Mouse (Mus musculus) heart, postnatal 0 days (tissue): ENCODE measurements at regions not wholly inside any gene's neighbourhood (a gene's known extent, or its start where the extent isn't known, plus 50 kb on each side); places are given as distances from the start of the nearest gene placed in this dataset.

Experiments
- ATAC-seq: fragments of 200-750 bp; cut with Nextera tagmentation; 2 replicates; pipeline ENCODE4 v1.8.0; 2017; ENCODE audit warnings: low read depth, moderate number of reproducible peaks, moderate library complexity; ENCODE audit not compliant: insufficient read depth
- DNase-seq: peaks from one replicate; pipeline ENCODE4 v3.0.0-alpha.2; 2016; ENCODE audit warnings: low spot score
- H3K27ac ChIP-seq: fragments of 300-500 bp; sonication (generic); 2 replicates; pipeline ENCODE4 v1.5.1; 2014; ENCODE audit warnings: low read depth, mild to moderate bottlenecking
- H3K27me3 ChIP-seq: fragments of 300-500 bp; sonication (generic); 2 replicates; pipeline ENCODE4 v1.6.1; 2014; ENCODE audit warnings: low read length, mixed read lengths; ENCODE audit not compliant: control insufficient read depth, insufficient read depth
- H3K36me3 ChIP-seq: fragments of 300-500 bp; sonication (generic); replicated peaks from 2 replicates; pipeline ENCODE4 v1.6.1; 2014; ENCODE audit warnings: low read length, mixed read lengths; ENCODE audit not compliant: control insufficient read depth, insufficient read depth
- H3K4me1 ChIP-seq: fragments of 300-500 bp; sonication (generic); 2 replicates; pipeline ENCODE4 v1.6.1; 2014; ENCODE audit warnings: antibody characterized with exemption; ENCODE audit not compliant: control insufficient read depth, insufficient read depth
- H3K4me2 ChIP-seq: fragments of 300-500 bp; sonication (generic); 2 replicates; pipeline ENCODE4 v1.6.1; 2014; ENCODE audit warnings: low read depth, mild to moderate bottlenecking, low read length, moderate library complexity
- H3K4me3 ChIP-seq: fragments of 300-500 bp; sonication (generic); 2 replicates; pipeline ENCODE4 v1.5.1; 2014; ENCODE audit warnings: low read depth, low read length
- H3K9ac ChIP-seq: fragments of 300-500 bp; sonication (generic); replicated peaks from 2 replicates; pipeline ENCODE4 v1.6.1; 2014; ENCODE audit warnings: low read depth, low read length, mixed read lengths
- H3K9me3 ChIP-seq: fragments of 300-500 bp; sonication (generic); replicated peaks from 2 replicates; pipeline ENCODE4 v1.6.1; 2016; ENCODE audit warnings: low read length; ENCODE audit not compliant: control insufficient read depth
- CTCF ChIP-seq: IDR thresholded peaks from 2 replicates; pipeline ENCODE4 v1.5.1; 2016; ENCODE audit warnings: antibody characterized with exemption, control low read depth, low read depth
- EP300 ChIP-seq: IDR thresholded peaks from 2 replicates; pipeline ENCODE4 v1.6.1; 2016; ENCODE audit warnings: antibody characterized with exemption, low read depth
- WGBS: fragments of 180-500 bp; shearing (Covaris S2); extraction: QIAGEN DNeasy Blood & Tissue Kit; methylation state at CpG from one replicate; pipeline ENCODE4 v1.1.7; 2014; 5-methylcytosine and 5-hydroxymethylcytosine counted together

GRCm38 (mm10) chr8:118144546-118144945 is 139.0 kb upstream of the Cdh13 start:
- Histone ChIP-seq H3K9ac (no peak overlapping the region), H3K9me3 (no peaks in the 10 kb centered on the region), H3K36me3 (no peaks in the 10 kb centered on the region), H3K4me1 (no peaks in the 10 kb centered on the region), H3K4me2 (no peak overlapping the region), H3K4me3 (no peak overlapping the region), H3K27ac (no peak overlapping the region), H3K27me3 (no peaks in the 10 kb centered on the region)
- TF ChIP-seq EP300 (no peak), CTCF (no peak)
- no peak for DNase-seq
- no peak for ATAC-seq
- 72% methylated on average over 5 of the region's 5 CpGs for WGBS

- no peak for TF ChIP-seq CTCF
- no peak for TF ChIP-seq EP300
- Histone ChIP-seq H3K27ac (no peak overlapping the region), H3K4me2 (no peak overlapping the region), H3K4me1 (no peaks in the 10 kb centered on the region), H3K9ac (no peak overlapping the region), H3K27me3 (no peaks in the 10 kb centered on the region), H3K36me3 (no peaks in the 10 kb centered on the region), H3K9me3 (no peaks in the 10 kb centered on the region), H3K4me3 (no peak overlapping the region)
- WGBS: 88% methylated on average over 8 of the region's 8 CpGs
- no peak for DNase-seq
- no peak for ATAC-seq
These were observed 141.2 kb upstream of the Cdh13 start for GRCm38 (mm10) chr8:118142311-118142710.

- H3K9me3 ChIP-seq: no peaks in the 10 kb centered on the region
- WGBS: 56% methylated on average over 6 of the region's 6 CpGs
- DNase-seq: no peak
- no peaks in the 10 kb centered on the region for H3K36me3 ChIP-seq
- H3K4me3 ChIP-seq: no peak overlapping the region
- H3K27me3 ChIP-seq: no peaks in the 10 kb centered on the region
- no peak for TF ChIP-seq CTCF
- TF ChIP-seq EP300: no peak
- H3K27ac ChIP-seq: no peak overlapping the region
- no peak overlapping the region for H3K9ac ChIP-seq
- no peaks in the 10 kb centered on the region for H3K4me1 ChIP-seq
- H3K4me2 ChIP-seq: no peak overlapping the region
- no peak for ATAC-seq
These were observed 143.6 kb upstream of the Cdh13 start for GRCm38 (mm10) chr8:118139928-118140327.

- ATAC-seq (no peak), DNase-seq (no peak)
- Histone ChIP-seq H3K27me3 (no peaks in the 10 kb centered on the region), H3K9ac (no peak overlapping the region), H3K9me3 (no peaks in the 10 kb centered on the region), H3K36me3 (no peaks in the 10 kb centered on the region), H3K4me3 (no peak overlapping the region), H3K4me1 (no peaks in the 10 kb centered on the region), H3K4me2 (no peak overlapping the region), H3K27ac (no peak overlapping the region)
- no peak for TF ChIP-seq CTCF
- TF ChIP-seq EP300: no peak
- 83% methylated on average over 3 of the region's 3 CpGs for WGBS
These were observed 145.7 kb upstream of the Cdh13 start for GRCm38 (mm10) chr8:118137846-118138245.

- Histone ChIP-seq H3K27ac (no peak overlapping the region), H3K36me3 (no peaks in the 10 kb centered on the region), H3K4me1 (peaks cover 10% of the 10 kb centered on the region), H3K27me3 (no peaks in the 10 kb centered on the region), H3K9ac (no peak overlapping the region), H3K9me3 (0 out of 2 replicates have a peak, but pooled peaks cover 3% of the 10 kb centered on the region), H3K4me2 (no peak overlapping the region), H3K4me3 (no peak overlapping the region)
- TF ChIP-seq EP300 (no peak), CTCF (no peak)
- whole genome bisulfite sequencing: 34% methylated on average over 7 of the region's 7 CpGs
- ATAC-seq: no peak
- no peak for DNase-seq
These were observed 158.5 kb upstream of the Cdh13 start for GRCm38 (mm10) chr8:118124993-118125392.

GRCm38 (mm10) chr8:118114253-118114652 is 169.3 kb upstream of the Cdh13 start:
- TF ChIP-seq EP300: no peak
- no peak for TF ChIP-seq CTCF
- Histone ChIP-seq H3K4me3 (no peak overlapping the region), H3K9me3 (no peaks in the 10 kb centered on the region), H3K27ac (no peak overlapping the region), H3K36me3 (no peaks in the 10 kb centered on the region), H3K9ac (no peak overlapping the region), H3K4me2 (no peak overlapping the region), H3K27me3 (no peaks in the 10 kb centered on the region), H3K4me1 (no peaks in the 10 kb centered on the region)
- DNase-seq: no peak
- ATAC-seq: no peak
- 50% methylated on average over 8 of the region's 8 CpGs for WGBS
